Mouse (Mus musculus): ENCODE measurements at regions not wholly inside any gene's neighbourhood (a gene's known extent, or its start where the extent isn't known, plus 50 kb on each side); places are given as distances from the start of the nearest gene placed in this dataset.

DNA sequence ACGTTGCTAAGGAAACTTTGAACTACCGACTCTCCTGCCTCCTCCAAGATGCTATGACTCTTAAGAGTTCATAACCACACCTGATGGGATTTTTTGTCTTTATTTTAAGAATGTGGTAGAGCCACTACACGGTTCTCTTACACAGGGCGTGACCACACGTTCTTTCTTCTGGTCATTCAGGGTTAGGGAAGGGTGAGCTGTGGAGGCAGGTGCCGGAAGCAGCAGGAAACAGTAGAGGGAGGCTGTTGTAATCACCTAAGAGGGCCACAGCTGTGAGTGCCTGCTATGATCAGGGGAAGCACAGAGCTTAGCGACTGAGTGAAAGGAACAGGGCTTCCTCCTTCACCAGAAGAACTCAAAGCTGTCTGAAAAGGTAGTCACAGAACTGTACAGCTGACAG, 50.6 kb upstream of the Larp1 start:
- no peak for DNase-seq (ENCODE audit: low spot score in 2 of 2)

DNA sequence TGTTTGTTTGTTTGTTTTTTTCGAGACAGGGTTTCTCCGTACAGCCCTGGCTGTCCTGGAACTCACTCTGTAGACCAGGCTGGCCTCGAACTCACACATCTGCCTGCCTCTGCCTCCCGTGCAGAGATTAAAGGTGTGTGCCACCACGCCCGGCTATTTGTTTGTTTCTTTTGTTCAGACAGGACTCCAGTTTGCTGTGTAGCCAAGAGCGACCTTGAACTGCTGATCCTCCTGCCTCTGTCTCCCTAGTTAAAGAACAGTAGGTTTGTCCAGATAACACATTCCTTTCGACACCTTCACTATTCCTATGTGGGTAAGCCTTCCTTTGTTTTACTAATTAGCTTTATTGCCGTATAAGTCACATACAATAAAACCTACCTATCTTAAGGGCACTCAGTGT, 52.0 kb upstream of the Larp1 start:
- no peak for DNase-seq (ENCODE audit: low spot score in 2 of 2)

DNA sequence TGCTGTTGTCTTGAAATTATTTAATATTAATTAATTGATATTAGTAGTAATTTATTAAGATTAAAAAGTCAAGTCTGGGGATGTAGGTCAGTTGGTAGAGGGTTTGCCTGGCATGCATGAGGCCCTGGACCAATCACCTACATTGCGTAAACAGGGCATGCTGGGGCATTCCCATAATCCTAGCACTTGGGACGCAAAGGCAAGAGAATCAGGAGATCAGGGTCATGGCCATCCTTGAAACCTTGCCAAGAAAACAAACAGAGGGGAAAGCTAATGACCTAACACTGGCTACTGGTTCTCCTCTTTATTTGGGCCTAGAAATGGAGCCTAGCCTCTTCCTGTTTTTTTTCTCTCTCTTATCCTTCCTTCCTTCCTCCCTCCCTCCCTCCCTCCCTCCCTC, 52.8 kb upstream of the Larp1 start:
- DNase-seq (ENCODE audit: low spot score in 2 of 2) = no peak

DNA sequence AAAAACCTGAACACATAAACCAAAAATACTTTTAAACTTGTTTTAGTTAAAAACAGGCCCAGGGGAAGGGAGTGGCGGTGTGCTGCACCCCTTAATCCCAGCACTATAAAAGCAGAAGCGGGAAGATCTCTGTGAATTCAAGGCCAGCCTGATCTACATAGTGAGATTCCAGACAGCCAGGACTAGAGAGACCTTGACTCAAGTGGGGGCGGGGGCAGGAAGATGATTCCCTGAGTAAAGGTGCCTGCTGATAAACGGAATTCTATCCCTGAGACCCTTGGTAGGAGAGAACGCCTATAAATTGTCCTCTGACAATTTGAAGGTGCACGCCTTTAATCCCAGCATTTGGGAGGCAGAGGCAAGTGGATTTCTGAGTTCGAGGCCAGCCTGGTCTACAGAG, 53.4 kb upstream of the Larp1 start:
- DNase-seq (ENCODE audit: low spot score in 2 of 2) = no peak

DNA sequence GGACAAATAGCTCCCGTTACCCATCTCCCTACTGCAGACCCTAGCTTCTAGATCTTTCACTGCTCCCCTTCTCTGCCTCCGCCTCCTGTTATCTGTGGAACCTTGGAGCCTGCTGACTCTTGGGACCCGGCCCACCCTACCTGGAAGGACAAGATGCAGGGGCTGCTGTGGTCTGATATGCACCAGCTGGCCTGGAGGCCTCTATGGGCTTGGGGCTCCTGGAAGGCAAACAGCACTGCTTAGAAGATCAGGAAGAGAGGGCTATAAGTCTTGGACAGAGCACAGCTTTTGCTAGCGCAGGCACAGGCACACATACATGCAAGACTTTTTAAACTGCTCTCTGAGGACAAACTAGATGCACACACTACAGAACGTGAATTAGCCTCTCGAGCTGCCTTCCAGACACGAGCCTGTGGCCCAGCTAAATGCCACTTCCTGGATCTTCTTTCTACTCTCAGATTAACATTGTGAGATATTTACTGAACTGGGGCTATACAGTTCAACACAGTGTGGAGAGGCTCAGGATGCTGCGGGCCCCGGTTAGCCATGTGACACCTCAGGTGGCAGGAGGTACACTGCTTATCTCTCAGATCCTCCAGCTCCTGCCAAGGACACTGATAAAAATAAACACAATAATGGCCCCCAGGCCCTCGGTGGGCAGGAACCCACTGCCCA, 54.2 kb upstream of the Larp1 start:
- no peak for DNase-seq (ENCODE audit: low spot score in 2 of 2)

DNA sequence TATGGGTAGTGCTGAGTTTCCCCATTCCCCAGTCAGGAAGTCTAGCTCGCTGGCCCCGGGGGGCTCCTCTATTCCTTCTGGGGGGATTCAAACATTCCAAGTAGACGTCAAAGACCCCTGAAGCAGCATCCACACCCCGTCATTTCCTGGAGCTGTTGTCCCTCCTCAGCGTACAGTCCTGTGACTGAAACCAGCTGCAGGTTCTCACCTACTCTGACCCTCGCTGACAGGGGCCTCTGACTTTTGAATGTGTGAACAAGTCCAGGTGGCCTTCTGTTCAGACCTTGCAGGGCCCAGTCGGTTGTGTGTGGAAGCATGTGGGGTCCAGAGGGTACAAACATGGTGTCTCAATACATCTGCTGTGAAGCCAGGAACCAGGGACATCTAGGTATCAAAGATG, 55.2 kb upstream of the Larp1 start:
- no peak for DNase-seq (ENCODE audit: low spot score in 2 of 2)

DNA sequence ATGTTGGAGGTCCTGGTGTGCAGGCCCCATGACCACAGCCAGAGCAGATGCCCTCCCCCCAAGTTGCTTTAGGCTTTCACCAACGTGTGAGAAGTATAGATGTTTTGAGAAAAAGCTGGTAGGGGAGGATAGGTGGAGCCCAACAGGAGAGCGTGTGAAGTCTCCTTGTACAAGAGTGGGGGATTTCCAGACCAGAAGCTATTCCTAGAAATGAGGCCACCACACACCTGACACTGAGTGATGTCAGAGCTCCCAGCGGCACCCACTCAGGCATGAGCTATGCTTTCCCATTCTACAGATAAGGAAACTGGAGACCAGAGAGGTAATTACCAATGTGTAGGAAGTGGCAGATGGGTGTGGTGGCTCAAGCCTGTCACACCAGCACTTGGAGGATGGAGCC, 56.2 kb upstream of the Larp1 start:
- DNase-seq (ENCODE audit: low spot score in 2 of 2) = no peak

GRCm38 (mm10) chr11:57951541-57952326, 57.1 kb upstream of the Larp1 start:
- no peak for DNase-seq (ENCODE audit: low spot score in 2 of 2)

DNA sequence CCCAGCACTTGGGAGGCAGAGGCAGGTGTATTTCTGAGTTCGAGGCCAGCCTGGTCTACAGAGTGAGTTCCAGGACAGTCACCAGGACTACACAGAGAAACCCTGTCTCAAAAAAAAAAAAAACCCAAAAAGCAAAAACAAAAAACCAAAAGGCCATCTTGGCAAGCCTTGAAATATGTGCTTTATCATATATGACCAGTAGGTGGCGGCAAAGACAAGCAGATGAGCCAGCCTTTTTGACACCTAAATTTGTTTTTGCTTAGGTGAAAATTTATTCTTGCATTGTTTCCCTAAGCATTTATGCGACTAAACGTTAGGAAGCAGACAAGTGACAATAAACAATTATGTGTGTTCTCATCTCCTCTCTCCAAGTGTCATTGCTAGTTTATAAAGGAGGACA, 57.9 kb upstream of the Larp1 start:
- DNase-seq (ENCODE audit: low spot score in 2 of 2) = peak in 1 of 2 experiments; percentile 35

DNA sequence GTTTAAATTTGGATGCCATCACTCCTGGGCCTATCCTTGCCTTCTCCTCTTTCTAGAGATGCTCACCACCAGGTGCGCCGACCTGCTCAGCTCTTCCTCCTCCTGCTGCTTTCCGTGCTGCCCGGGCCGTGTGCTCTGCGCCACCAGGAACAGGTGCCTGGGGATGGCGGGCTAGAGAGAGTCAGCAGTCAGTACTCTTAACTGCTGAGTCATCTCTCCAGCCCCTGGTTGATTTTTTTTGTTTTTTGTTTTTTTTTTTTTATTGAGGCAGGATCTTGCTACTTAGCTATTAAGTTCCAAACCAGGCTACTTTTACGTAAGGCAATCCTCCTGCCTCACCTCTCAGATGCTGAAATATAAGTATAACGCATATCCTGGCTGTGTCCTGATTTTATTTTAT, 59.8 kb upstream of the Larp1 start:
- DNase-seq (ENCODE audit: low spot score in 2 of 2) = no peak

- no peak for DNase-seq (ENCODE audit: low spot score in 2 of 2)
Measured at GRCm38 (mm10) chr11:57947347-57947746, 61.5 kb upstream of the Larp1 start.

DNA sequence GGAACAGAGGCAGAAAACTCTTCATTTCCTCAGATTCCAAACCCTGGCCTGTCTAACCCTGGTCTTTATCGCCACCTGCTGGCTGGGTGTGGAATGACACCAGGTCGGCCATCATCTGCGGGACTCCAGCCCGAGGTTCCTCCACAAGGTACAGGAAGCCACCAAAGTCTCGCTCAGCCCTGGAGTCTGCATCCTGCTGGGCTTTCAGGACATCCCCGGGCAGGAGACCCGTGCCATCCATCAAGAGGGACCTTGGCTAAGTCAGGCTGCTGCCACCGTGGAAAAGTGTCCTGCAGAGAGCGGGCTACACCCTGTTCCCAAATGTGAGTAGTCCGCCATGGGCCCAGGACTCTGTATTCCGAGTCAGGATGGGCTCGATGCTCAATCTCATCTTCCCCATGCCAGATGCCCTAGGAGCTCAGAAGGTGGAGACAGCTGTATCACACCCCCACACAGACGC, 74.4 kb upstream of the Larp1 start:
- peak; percentile 86 to 87 for DNase-seq (ENCODE audit: low spot score in 2 of 2)

DNA sequence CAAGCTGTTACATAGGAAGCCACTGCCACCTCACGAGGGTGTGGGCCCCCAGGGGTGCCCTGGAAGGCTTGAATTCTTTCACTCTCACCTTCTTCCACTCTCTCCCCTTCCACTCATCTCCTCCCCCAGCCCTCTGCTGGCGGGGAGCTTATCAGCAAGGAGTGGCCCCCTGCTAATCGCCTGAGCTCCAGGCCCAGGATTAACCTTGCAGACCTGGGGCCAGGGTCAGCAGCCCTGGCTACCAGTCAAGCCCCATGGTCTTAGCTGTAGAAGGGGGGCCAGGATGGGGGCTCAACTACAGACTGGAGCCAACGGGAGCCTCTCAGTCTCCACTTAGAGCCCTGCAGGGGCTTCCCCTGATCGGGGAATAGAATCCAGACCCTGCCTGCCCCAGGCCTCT, 75.8 kb upstream of the Larp1 start:
- no peak for DNase-seq (ENCODE audit: low spot score in 2 of 2)

- DNase-seq (ENCODE audit: low spot score in 2 of 2) = no peak
Measured at GRCm38 (mm10) chr11:57929506-57929905, 79.4 kb upstream of the Larp1 start.

DNA sequence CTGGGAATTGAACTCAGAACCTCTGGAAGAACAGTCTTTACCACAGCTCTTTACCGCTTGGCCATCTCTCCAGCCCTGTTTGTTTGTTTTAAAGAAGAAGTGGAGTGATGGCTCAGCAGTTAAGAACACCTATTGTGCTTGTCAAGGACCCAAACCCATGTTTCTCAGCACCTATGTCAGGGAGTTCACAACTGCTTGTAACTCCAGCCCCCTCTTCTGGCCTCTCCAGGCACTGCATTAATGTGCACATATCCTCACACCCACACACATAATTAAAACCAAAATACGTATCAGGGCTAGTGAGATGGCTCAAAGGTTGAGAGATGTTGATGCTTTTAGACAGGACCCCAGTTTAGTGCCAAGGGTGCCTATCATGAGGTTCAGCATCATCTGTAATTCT, 87.6 kb upstream of the Hand1 start:
- DNase-seq (ENCODE audit: low spot score in 2 of 2) = no peak

- DNase-seq (ENCODE audit: low spot score in 2 of 2) = no peak
Measured at GRCm38 (mm10) chr11:57918447-57919059, 85.9 kb upstream of the Hand1 start.

DNA sequence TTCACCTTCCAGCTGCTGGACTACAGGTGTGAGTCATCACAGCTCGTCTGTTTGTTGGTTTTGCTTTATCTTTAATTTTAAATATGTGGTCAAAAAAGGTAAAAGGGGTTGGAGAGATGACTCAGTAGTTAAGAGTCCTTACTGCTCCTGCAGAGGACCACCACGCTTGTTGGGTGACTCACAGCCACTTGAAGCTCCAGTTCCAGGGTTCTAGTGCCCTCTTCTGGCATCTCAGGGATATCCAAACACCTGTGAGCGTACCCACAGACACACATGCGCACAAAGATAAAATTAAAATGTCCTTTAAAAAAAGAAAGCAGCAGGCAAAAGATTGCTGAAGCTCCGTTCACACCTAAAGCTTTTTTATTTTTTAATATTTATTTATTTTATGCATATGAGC, 85.4 kb upstream of the Hand1 start:
- DNase-seq (ENCODE audit: low spot score in 2 of 2) = no peak

- no peak for DNase-seq (ENCODE audit: low spot score in 2 of 2)
Measured at GRCm38 (mm10) chr11:57916016-57916415, 83.4 kb upstream of the Hand1 start.

DNA sequence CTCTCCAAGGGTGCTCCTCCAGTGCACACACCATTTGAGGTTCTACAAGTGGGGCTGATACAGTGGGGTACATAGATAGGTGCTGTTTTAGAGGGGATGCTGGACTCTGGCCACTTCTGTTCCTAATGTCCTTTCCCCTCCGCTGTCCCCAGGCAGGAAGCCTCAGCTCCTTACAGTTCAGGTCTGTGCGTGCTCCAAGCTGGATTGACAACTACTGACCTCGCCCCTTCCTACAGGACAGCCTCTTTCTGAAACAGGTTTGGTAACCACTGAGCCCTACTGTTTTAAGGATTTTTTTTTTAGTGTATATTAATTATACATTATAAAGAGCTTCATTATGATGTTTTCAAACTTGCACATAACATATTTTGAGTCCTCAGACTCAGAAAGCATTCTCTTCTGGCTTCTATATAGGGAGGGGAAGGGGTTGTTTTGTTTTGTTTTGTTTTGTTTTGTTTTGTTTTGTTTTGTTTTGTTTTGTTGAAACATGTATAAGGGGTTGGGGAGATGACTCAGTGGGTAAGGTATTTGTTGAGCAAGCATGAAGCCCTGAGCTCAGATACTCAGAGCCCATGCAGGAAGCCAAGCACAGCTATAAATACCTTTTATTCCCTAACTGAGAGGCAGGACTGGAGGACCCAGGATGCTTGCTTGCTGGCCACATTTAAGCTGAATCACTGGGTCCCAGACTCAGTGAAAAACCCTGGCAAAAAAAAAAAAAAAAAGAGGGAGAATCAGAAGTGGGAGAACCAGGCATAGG, 81.4 kb upstream of the Hand1 start:
- no peak for DNase-seq (ENCODE audit: low spot score in 2 of 2)

DNA sequence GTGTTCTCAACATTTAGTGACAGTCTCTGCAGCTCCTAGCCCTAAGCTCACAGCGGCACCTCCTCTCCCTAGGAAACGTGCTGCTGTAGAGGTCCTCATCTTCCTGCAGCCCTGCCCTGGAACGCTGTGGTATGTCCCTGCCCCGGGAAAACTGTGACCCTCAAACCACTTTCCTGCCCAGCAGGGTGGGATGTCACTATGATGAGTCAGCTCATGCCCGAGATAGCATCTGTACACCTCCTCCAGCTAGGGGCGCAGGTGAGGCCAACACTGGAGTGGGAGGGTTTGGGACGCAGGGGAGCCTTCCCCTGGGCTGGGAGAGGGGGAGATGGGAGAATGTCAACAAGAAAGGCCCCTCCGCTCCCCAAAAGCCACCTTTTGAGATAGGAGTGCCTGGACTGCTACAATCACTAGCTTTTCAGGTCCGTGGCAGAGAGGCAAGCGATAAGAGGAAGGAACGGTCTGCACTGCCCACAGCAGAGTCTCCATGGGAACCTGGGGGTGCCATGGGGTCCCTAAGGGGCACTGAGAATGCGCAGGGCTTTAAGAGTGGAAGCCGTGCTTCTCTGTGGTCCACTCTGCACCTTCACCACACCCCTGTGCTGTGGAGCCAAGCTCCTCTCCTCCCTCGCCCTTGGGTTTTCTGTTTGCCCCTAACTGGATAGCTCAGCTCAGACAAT, 80.5 kb upstream of the Hand1 start:
- no peak for DNase-seq (ENCODE audit: low spot score in 2 of 2)

- DNase-seq (ENCODE audit: low spot score in 2 of 2) = no peak
Measured at GRCm38 (mm10) chr11:57911698-57912283, 79.2 kb upstream of the Hand1 start.

Measured in frontal cortex, postnatal 25 days (tissue).